Mouse (Mus musculus) kidney, adult 9 months (tissue): ENCODE measurements around the gene Ddah1.

ENCODE experiments used
- DNase-seq: peaks from one replicate; pipeline ENCODE4 v3.0.0; 2022

Gene Ddah1

GRCm38 (mm10) chr3:145758561-145759378 lies at the start of gene Ddah1:
Gene Ddah1 (plus strand): TSS chr3:145758675.
- DNase-seq, result peak; percentile 74

- no peak for DNase-seq
These were observed 42.6 kb upstream of the Ddah1 start for GRCm38 (mm10) chr3:145715923-145716322.

GRCm38 (mm10) chr3:145719660-145720059 lies 38.8 kb upstream of the Ddah1 start:
- no peak for DNase-seq

- peak; percentile 41 for DNase-seq
These were observed 33.4 kb upstream of the Ddah1 start for GRCm38 (mm10) chr3:145725078-145725477.

GRCm38 (mm10) chr3:145728336-145728735 lies 30.1 kb upstream of the Ddah1 start:
- no peak for DNase-seq

GRCm38 (mm10) chr3:145729531-145729930 lies 28.9 kb upstream of the Ddah1 start:
- DNase-seq, result peak; percentile 40

GRCm38 (mm10) chr3:145730092-145730491 lies 28.4 kb upstream of the Ddah1 start:
- DNase-seq, result no peak

GRCm38 (mm10) chr3:145734857-145735256 lies 23.6 kb upstream of the Ddah1 start:
- no peak for DNase-seq

- DNase-seq, result no peak
These were observed 21.9 kb upstream of the Ddah1 start for GRCm38 (mm10) chr3:145736562-145736961.

- DNase-seq, result no peak
These were observed 19.8 kb upstream of the Ddah1 start for GRCm38 (mm10) chr3:145738662-145739061.

- DNase-seq, result no peak
These were observed 18.6 kb upstream of the Ddah1 start for GRCm38 (mm10) chr3:145739904-145740303.

- no peak for DNase-seq
These were observed 15.4 kb upstream of the Ddah1 start for GRCm38 (mm10) chr3:145743050-145743449.

- DNase-seq, result no peak
These were observed 14.9 kb upstream of the Ddah1 start for GRCm38 (mm10) chr3:145743476-145744027.

- DNase-seq, result no peak
These were observed 9.8 kb upstream of the Ddah1 start for GRCm38 (mm10) chr3:145748626-145749025.

GRCm38 (mm10) chr3:145756457-145756856 lies 2.0 kb upstream of the Ddah1 start:
- no peak for DNase-seq

- peak; percentile 37 for DNase-seq
These were observed 1.3 kb upstream of the Ddah1 start for GRCm38 (mm10) chr3:145757177-145757576.

- DNase-seq, result no peak
These were observed 631 bp upstream of the Ddah1 start for GRCm38 (mm10) chr3:145757844-145758243.

GRCm38 (mm10) chr3:145759379-145760209 lies 1.1 kb downstream of the Ddah1 start:
- DNase-seq, result no peak

- peak; percentile 87 for DNase-seq
These were observed 2.1 kb downstream of the Ddah1 start for GRCm38 (mm10) chr3:145760547-145760946.

- DNase-seq, result peak; percentile 60
These were observed 3.2 kb downstream of the Ddah1 start for GRCm38 (mm10) chr3:145761501-145762170.

- DNase-seq, result peak; percentile 88
These were observed 4.6 kb downstream of the Ddah1 start for GRCm38 (mm10) chr3:145762957-145763641.

GRCm38 (mm10) chr3:145763642-145763972 lies 5.1 kb downstream of the Ddah1 start:
- DNase-seq, result no peak

- DNase-seq, result no peak
These were observed 5.9 kb downstream of the Ddah1 start for GRCm38 (mm10) chr3:145764416-145764815.
